Mouse (Mus musculus): ENCODE results near the gene Zbtb39. TPM values are rescaled to one million over a fixed set of nuclear protein-coding genes. Genes with fewer than 3 reads are reported as not detected.

Zbtb39 gene
- polyA plus RNA-seq, 1 experiment: 3.5 TPM

DNA sequence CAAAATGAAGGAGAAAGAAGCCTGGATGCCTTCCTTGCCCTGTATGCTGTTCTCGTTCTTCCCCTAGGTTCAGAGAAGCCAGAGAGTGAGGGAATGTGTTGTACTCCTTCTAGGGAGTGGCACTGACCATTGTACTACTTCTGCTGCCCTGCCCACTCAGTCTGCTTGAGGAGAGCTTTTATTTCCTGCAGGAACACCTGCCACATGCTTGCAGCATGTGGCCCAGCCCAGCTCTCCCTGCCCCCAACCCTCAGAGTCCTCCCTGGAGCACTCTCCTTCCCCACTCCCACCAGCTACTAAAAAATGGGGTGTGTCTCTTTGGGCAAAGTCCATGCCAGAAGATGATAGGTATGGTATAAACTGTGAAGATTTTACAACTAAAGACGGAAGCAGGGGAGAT, 35.0 kb upstream of the Zbtb39 start:
- no peak for TF ChIP-seq MYOG (IDR thresholded peaks at IDR 0.05; ENCODE audit: control insufficient read depth, extremely low read depth, insufficient read length)

DNA sequence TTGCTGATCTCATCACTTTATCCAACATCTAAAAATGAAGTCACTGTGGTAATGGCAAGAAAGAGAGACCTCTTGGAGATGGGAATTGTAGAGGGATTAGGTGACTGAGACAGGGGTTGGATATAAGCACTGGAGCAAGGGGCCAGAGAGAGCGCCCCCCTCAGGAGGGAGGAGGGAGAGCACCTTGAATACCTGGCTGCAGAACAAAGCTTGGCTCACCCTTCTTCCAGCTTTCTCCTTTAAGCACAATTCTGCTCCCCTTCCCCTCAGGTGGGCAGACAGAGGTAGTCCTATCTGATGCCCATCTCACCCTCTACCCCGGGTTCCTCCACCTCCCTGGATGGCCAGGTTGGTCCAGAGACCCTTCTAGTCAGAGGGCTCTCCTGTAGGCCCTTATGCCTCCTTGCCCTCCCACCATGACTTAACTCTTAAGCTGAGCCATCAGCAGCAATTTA, 34.5 kb upstream of the Zbtb39 start, which contains the start of gene Myo1a:
Gene Myo1a, plus strand, starts transcription at position 405 of the 455 bp plus-strand sequence.
- H3K36me3 ChIP-seq (ENCODE audit: control insufficient read depth, insufficient read depth): peaks cover under 1% of the 10 kb centered on the region
- H3K79me2 ChIP-seq (ENCODE audit: control insufficient read depth, insufficient read depth): no peaks in the 10 kb centered on the region
- H3K27me3 ChIP-seq (ENCODE audit: control insufficient read depth, insufficient read depth, insufficient read length): no peaks in the 10 kb centered on the region
- no peaks in the 10 kb centered on the region for H3K79me3 ChIP-seq (ENCODE audit: low read depth)
- H3ac ChIP-seq (ENCODE audit: control insufficient read depth, insufficient read length, low read depth): no peak within 1 kb of the TSS
- H3K4me3 ChIP-seq (ENCODE audit: insufficient read depth, poor library complexity, severe bottlenecking): no peak within 1 kb of the TSS
- TF ChIP-seq MYOD1 (IDR thresholded peaks at IDR 0.05; ENCODE audit: control insufficient read depth, insufficient read length, low read depth) (no peak), CEBPB (IDR thresholded peaks at IDR 0.05; ENCODE audit: low read depth) (no peak), CTCF (IDR thresholded peaks at IDR 0.05; ENCODE audit: control insufficient read depth, insufficient read depth, insufficient read length) (no peak), MYOG (IDR thresholded peaks at IDR 0.05; ENCODE audit: control insufficient read depth, extremely low read depth, insufficient read length) (no peak), USF1 (IDR thresholded peaks at IDR 0.05; ENCODE audit: low read depth) (no peak), MAX (IDR thresholded peaks at IDR 0.05) (no peak), FOSL1 (IDR thresholded peaks at IDR 0.05; ENCODE audit: insufficient read depth, low read length, poor library complexity, severe bottlenecking) (no peak)

More for the DNA sequence above, 35.0 kb upstream of the Zbtb39 start:
- H3K4me3 ChIP-seq (ENCODE audit: insufficient read depth, poor library complexity, severe bottlenecking): no peak overlapping the region
- H3K79me3 ChIP-seq (ENCODE audit: low read depth): no peaks in the 10 kb centered on the region
- no peaks in the 10 kb centered on the region for H3K27me3 ChIP-seq (ENCODE audit: control insufficient read depth, insufficient read depth, insufficient read length)
- H3K36me3 ChIP-seq (ENCODE audit: control insufficient read depth, insufficient read depth): peaks cover 6% of the 10 kb centered on the region
- H3ac ChIP-seq (ENCODE audit: control insufficient read depth, insufficient read length, low read depth): no peak overlapping the region
- no peaks in the 10 kb centered on the region for H3K79me2 ChIP-seq (ENCODE audit: control insufficient read depth, insufficient read depth)

DNA sequence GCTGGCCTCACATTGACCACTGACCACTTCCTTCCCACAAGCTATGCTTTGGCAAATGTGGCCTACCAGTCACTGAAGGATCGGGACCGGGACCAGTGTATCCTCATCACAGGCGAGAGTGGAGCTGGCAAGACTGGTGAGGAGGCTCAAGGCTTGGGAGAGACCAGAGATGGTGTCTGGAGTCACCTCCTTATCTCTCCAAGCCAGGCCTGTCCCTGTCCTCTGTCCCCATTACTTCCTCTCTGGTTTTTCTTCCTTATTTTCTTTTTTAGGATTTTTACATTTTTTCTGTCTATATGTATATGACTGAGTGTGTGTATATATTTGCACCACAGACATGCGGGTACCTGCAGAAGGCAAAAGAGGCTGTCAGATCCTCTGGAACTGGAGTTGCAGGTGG, 33.6 kb upstream of the Zbtb39 start:
- no peaks in the 10 kb centered on the region for H3K36me3 ChIP-seq (ENCODE audit: control insufficient read depth, insufficient read depth)
- no peaks in the 10 kb centered on the region for H3K27me3 ChIP-seq (ENCODE audit: control insufficient read depth, insufficient read depth, insufficient read length)
- TF ChIP-seq FOSL1 (IDR thresholded peaks at IDR 0.05; ENCODE audit: insufficient read depth, low read length, poor library complexity, severe bottlenecking) (no peak), MAX (IDR thresholded peaks at IDR 0.05) (no peak), USF1 (IDR thresholded peaks at IDR 0.05; ENCODE audit: low read depth) (no peak), MYOD1 (IDR thresholded peaks at IDR 0.05; ENCODE audit: control insufficient read depth, insufficient read length, low read depth) (no peak), CTCF (IDR thresholded peaks at IDR 0.05; ENCODE audit: control insufficient read depth, insufficient read depth, insufficient read length) (no peak), MYOG (IDR thresholded peaks at IDR 0.05; ENCODE audit: control insufficient read depth, extremely low read depth, insufficient read length) (no peak), CEBPB (IDR thresholded peaks at IDR 0.05; ENCODE audit: low read depth) (no peak)
- H3K79me3 ChIP-seq (ENCODE audit: low read depth): no peaks in the 10 kb centered on the region
- no peak overlapping the region for H3ac ChIP-seq (ENCODE audit: control insufficient read depth, insufficient read length, low read depth)
- H3K79me2 ChIP-seq (ENCODE audit: control insufficient read depth, insufficient read depth): no peaks in the 10 kb centered on the region
- no peak overlapping the region for H3K4me3 ChIP-seq (ENCODE audit: insufficient read depth, poor library complexity, severe bottlenecking)

DNA sequence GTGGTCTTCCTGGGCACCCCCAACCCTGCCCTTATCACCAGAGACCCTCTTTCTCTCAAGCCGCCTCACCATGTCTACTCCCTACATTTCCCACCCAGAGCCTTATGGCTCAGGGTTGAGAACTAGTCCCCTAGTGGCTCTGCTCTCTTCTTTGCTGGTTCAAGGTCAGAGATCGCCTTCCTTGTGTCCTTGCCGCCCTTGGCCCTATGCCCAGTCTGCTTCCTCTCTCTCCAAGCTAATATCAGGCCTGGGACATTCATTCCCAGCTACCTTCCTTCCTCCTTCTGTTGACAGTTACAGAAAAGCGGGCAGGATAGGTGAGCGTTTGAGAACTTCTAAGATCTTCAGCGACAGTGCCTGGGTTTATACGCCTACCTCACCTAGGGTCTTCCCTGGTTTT, 31.6 kb upstream of the Zbtb39 start:
- Histone ChIP-seq H3K36me3 (ENCODE audit: control insufficient read depth, insufficient read depth) (no peaks in the 10 kb centered on the region), H3ac (ENCODE audit: control insufficient read depth, insufficient read length, low read depth) (no peak overlapping the region), H3K79me3 (ENCODE audit: low read depth) (no peaks in the 10 kb centered on the region), H3K4me3 (ENCODE audit: insufficient read depth, poor library complexity, severe bottlenecking) (no peak overlapping the region), H3K79me2 (ENCODE audit: control insufficient read depth, insufficient read depth) (no peaks in the 10 kb centered on the region), H3K27me3 (ENCODE audit: control insufficient read depth, insufficient read depth, insufficient read length) (no peaks in the 10 kb centered on the region)
- no peak for TF ChIP-seq MYOG (IDR thresholded peaks at IDR 0.05; ENCODE audit: control insufficient read depth, extremely low read depth, insufficient read length)

DNA sequence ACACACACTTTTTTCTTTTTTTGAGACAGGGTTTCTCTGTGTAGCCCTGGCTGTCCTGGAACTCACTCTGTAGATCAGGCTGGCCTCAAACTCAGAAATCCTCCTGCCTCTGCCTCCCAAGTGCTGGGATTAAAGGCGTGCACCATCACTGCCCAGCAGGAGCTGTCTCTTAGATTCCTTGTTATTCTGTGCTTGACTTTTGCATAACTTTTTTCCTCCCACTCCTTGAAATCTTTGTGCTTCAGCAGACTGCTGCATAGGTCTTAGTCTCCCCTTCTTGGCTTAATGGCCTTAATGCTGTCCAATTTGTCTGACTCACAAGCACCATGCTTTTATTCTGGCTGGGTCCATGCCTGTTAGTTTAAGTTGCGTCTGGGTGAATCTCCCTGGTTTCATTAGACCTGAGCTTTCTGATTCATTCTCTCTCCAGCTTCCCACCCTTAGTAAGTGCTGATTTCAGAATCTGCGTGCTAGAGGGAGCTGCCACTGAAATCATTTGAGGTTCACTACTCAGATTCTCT, 30.4 kb upstream of the Zbtb39 start:
- Histone ChIP-seq H3K79me2 (ENCODE audit: control insufficient read depth, insufficient read depth) (no peaks in the 10 kb centered on the region), H3K27me3 (ENCODE audit: control insufficient read depth, insufficient read depth, insufficient read length) (no peaks in the 10 kb centered on the region), H3K36me3 (ENCODE audit: control insufficient read depth, insufficient read depth) (no peaks in the 10 kb centered on the region), H3ac (ENCODE audit: control insufficient read depth, insufficient read length, low read depth) (no peak overlapping the region), H3K79me3 (ENCODE audit: low read depth) (no peaks in the 10 kb centered on the region), H3K4me3 (ENCODE audit: insufficient read depth, poor library complexity, severe bottlenecking) (no peak overlapping the region)
- no peak for TF ChIP-seq MYOG (IDR thresholded peaks at IDR 0.05; ENCODE audit: control insufficient read depth, extremely low read depth, insufficient read length)
- TF ChIP-seq CEBPB (IDR thresholded peaks at IDR 0.05; ENCODE audit: low read depth): no peak
- no peak for TF ChIP-seq CTCF (IDR thresholded peaks at IDR 0.05; ENCODE audit: control insufficient read depth, insufficient read depth, insufficient read length)
- TF ChIP-seq MAX (IDR thresholded peaks at IDR 0.05): no peak
- no peak for TF ChIP-seq USF1 (IDR thresholded peaks at IDR 0.05; ENCODE audit: low read depth)
- TF ChIP-seq MYOD1 (IDR thresholded peaks at IDR 0.05; ENCODE audit: control insufficient read depth, insufficient read length, low read depth): no peak
- TF ChIP-seq FOSL1 (IDR thresholded peaks at IDR 0.05; ENCODE audit: insufficient read depth, low read length, poor library complexity, severe bottlenecking): no peak

DNA sequence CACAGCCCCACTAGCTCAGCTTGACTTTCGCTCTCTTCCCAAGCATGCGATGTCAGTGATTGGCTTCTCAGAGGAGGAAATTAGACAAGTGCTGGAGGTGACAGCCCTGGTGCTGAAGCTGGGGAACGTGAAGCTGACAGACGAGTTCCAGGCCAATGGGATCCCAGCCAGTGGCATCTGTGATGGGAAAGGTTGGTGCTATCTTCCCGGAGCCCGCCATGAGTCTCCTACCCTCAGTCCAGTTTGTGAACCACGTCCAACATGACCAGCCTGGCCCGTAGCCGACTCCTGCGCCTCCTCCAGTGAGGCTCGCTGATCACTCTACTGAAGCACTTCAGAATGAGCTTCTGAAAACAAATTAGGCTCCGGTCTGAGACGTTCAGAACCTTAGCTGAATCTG, 29.0 kb upstream of the Zbtb39 start:
- TF ChIP-seq MAX (IDR thresholded peaks at IDR 0.05): no peak
- TF ChIP-seq CEBPB (IDR thresholded peaks at IDR 0.05; ENCODE audit: low read depth): no peak
- no peak for TF ChIP-seq MYOD1 (IDR thresholded peaks at IDR 0.05; ENCODE audit: control insufficient read depth, insufficient read length, low read depth)
- TF ChIP-seq MYOG (IDR thresholded peaks at IDR 0.05; ENCODE audit: control insufficient read depth, extremely low read depth, insufficient read length): no peak
- no peak for TF ChIP-seq FOSL1 (IDR thresholded peaks at IDR 0.05; ENCODE audit: insufficient read depth, low read length, poor library complexity, severe bottlenecking)
- no peak for TF ChIP-seq USF1 (IDR thresholded peaks at IDR 0.05; ENCODE audit: low read depth)
- TF ChIP-seq CTCF (IDR thresholded peaks at IDR 0.05; ENCODE audit: control insufficient read depth, insufficient read depth, insufficient read length): no peak
- Histone ChIP-seq H3K4me3 (ENCODE audit: insufficient read depth, poor library complexity, severe bottlenecking) (no peak overlapping the region), H3K79me3 (ENCODE audit: low read depth) (no peaks in the 10 kb centered on the region), H3K27me3 (ENCODE audit: control insufficient read depth, insufficient read depth, insufficient read length) (no peaks in the 10 kb centered on the region), H3K79me2 (ENCODE audit: control insufficient read depth, insufficient read depth) (no peaks in the 10 kb centered on the region), H3K36me3 (ENCODE audit: control insufficient read depth, insufficient read depth) (no peaks in the 10 kb centered on the region), H3ac (ENCODE audit: control insufficient read depth, insufficient read length, low read depth) (no peak overlapping the region)

Measured in C2C12 (cell line).